Mouse (Mus musculus): ENCODE data around the gene Ficd. TPM values are rescaled to one million over a fixed set of nuclear protein-coding genes. Genes with fewer than 3 reads are reported as not detected.
A peak's percentile ranks its signal among the peaks of the same experiment; 100 is the strongest.

Ficd gene
- polyA plus RNA-seq, 1 experiment, result 3.0 TPM

DNA sequence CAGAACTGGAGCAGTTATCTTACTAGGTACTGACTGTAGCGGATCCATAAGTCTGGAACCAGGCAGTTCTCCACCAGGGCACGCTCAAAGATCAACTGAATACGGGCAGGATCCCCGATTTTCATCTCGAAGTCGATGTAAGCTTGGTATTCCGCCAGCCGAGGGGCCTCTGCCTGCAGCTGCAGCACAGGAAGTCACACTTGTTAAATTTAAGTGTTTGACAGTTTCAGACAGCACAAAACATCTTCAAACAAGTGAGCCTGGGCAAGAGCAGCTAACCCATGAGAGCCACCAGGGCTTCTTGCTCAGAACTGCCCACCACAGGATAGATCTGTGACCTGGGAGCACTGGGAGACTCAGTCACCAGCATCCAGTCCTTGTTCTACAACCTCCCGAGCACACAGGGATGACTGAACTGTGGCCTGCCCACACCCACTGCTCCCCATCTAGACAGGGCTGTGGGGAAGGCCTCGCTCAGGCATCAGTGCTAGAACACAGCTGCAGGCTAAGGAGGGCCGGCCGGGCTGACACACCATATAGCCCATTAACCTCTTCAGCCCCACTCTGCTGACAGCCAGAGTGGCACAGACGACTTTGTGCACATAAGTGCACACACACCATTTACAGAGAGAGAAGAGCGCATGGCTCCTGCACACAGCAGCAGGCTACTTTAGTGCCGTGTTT is 19.9 kb downstream of the Ficd start:
- Histone ChIP-seq H3K4me3 (replicated peaks; ENCODE audit: control insufficient read depth, low read depth, low read length) (no peak overlapping the region), H3K4me1 (ENCODE audit: control insufficient read depth, insufficient read depth, low read length) (no peaks in the 10 kb centered on the region), H3K27ac (ENCODE audit: control insufficient read depth, insufficient read depth, low read depth, low read length, poor library complexity) (no peak overlapping the region)
- TF ChIP-seq POLR2A (IDR thresholded peaks at IDR 0.05; ENCODE audit: borderline replicate concordance, control insufficient read depth, low read depth, low read length), result no peak
- no peak for TF ChIP-seq CTCF (IDR thresholded peaks at IDR 0.05; ENCODE audit: control insufficient read depth, insufficient read depth, low read length)
- WGBS, result 88% methylated on average over 15 of the region's 15 CpGs

- no peak overlapping the region for H3K27ac ChIP-seq (ENCODE audit: control insufficient read depth, insufficient read depth, low read depth, low read length, poor library complexity)
- no peaks in the 10 kb centered on the region; the same call in 1 of the 2 replicates for H3K4me1 ChIP-seq (ENCODE audit: control insufficient read depth, insufficient read depth, low read length)
- 64% methylated on average over 2 of the region's 2 CpGs for WGBS
- TF ChIP-seq POLR2A (IDR thresholded peaks at IDR 0.05; ENCODE audit: borderline replicate concordance, control insufficient read depth, low read depth, low read length) (no peak), CTCF (IDR thresholded peaks at IDR 0.05; ENCODE audit: control insufficient read depth, insufficient read depth, low read length) (no peak)
- H3K4me3 ChIP-seq (replicated peaks; ENCODE audit: control insufficient read depth, low read depth, low read length), result no peak overlapping the region
Measured at GRCm38 (mm10) chr5:113761585-113761984, 26.0 kb downstream of the Ficd start.

GRCm38 (mm10) chr5:113764426-113764825 is 28.8 kb downstream of the Ficd start:
- Histone ChIP-seq H3K4me3 (replicated peaks; ENCODE audit: control insufficient read depth, low read depth, low read length) (no peak overlapping the region), H3K4me1 (ENCODE audit: control insufficient read depth, insufficient read depth, low read length) (no peaks in the 10 kb centered on the region; the same call in 1 of the 2 replicates), H3K27ac (ENCODE audit: control insufficient read depth, insufficient read depth, low read depth, low read length, poor library complexity) (no peak overlapping the region)
- 83% methylated on average over 7 of the region's 7 CpGs for WGBS
- no peak for TF ChIP-seq CTCF (IDR thresholded peaks at IDR 0.05; ENCODE audit: control insufficient read depth, insufficient read depth, low read length)
- TF ChIP-seq POLR2A (IDR thresholded peaks at IDR 0.05; ENCODE audit: borderline replicate concordance, control insufficient read depth, low read depth, low read length), result no peak

DNA sequence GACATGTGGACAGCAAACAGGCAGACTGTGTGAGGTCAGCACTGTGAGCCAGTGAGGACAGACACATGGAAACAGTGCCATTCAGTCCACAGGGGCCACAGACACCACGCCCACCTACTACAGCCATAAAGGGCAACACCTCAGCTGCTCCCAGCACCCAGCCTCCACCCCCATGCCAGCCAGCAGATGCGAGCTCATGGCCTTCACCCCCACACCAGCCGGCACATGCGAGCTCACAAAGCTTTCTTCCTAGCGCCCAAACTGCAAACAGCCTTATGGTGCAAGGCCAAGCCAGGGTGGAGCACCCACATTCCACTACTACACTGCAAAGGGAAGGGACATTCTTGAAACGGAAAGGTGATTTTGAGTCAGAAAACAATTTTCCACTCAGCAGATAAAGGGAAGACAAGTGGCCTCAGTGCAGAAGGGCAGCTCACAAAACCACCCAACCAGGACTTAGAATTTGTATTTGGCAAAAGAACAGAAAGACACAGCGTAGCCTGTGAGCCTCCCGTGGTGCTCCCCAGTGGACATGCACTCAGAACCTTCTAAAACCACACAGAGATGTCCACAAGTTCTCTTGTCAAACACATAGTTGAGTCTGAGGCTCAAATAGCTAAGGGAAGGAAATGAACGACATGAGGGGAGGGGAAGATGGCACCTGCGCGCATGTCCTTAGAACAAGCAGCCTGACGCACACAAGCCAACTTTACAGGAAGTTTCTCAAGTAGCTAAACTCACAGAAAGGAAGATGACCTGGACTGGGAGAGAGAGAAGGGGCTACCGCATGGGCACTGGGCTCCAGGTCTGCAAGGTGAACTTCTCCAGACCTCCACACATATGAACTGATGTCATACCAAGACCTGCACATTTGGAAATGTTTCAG is 30.3 kb downstream of the Ficd start:
- Histone ChIP-seq H3K4me3 (replicated peaks; ENCODE audit: control insufficient read depth, low read depth, low read length) (no peak overlapping the region), H3K4me1 (ENCODE audit: control insufficient read depth, insufficient read depth, low read length) (no peaks in the 10 kb centered on the region; the same call in 1 of the 2 replicates), H3K27ac (ENCODE audit: control insufficient read depth, insufficient read depth, low read depth, low read length, poor library complexity) (peak overlapping the region; percentile 26; the same call in 1 of the 2 replicates)
- 64% methylated on average over 13 of the region's 13 CpGs for WGBS
- TF ChIP-seq POLR2A (IDR thresholded peaks at IDR 0.05; ENCODE audit: borderline replicate concordance, control insufficient read depth, low read depth, low read length) (no peak), CTCF (IDR thresholded peaks at IDR 0.05; ENCODE audit: control insufficient read depth, insufficient read depth, low read length) (no peak)

DNA sequence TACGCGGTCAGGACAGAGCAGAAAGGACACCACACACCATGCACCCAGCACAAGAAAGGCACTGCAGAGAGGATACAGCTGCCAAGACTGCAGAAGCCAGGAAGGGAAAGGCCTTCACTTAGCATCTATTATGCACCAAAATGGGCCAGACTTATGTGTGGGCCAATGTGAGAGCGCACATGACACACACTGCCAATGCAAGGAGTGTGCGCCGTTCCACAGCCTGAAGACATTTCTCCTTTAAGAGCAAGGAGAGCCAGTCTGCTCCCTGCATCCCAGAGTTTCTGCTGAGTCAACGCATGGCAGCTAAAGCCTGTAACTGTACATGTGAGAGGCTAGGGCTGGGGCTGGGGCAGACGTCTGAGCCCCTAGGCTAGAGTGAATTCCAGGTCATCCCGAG is 33.2 kb downstream of the Ficd start:
- TF ChIP-seq POLR2A (IDR thresholded peaks at IDR 0.05; ENCODE audit: borderline replicate concordance, control insufficient read depth, low read depth, low read length) (no peak), CTCF (IDR thresholded peaks at IDR 0.05; ENCODE audit: control insufficient read depth, insufficient read depth, low read length) (no peak)
- no peak overlapping the region for H3K4me3 ChIP-seq (replicated peaks; ENCODE audit: control insufficient read depth, low read depth, low read length)
- H3K27ac ChIP-seq (ENCODE audit: control insufficient read depth, insufficient read depth, low read depth, low read length, poor library complexity), result no peak overlapping the region
- no peaks in the 10 kb centered on the region; the same call in 1 of the 2 replicates for H3K4me1 ChIP-seq (ENCODE audit: control insufficient read depth, insufficient read depth, low read length)
- WGBS, result 90% methylated on average over 8 of the region's 8 CpGs

GRCm38 (mm10) chr5:113771213-113772162 is 35.9 kb downstream of the Ficd start:
- TF ChIP-seq CTCF (IDR thresholded peaks at IDR 0.05; ENCODE audit: control insufficient read depth, insufficient read depth, low read length), result no peak; the same call in 1 of the 2 replicates
- TF ChIP-seq POLR2A (IDR thresholded peaks at IDR 0.05; ENCODE audit: borderline replicate concordance, control insufficient read depth, low read depth, low read length), result peak; percentile 77; the same call in 1 of the 2 replicates
- Histone ChIP-seq H3K4me3 (replicated peaks; ENCODE audit: control insufficient read depth, low read depth, low read length) (peak overlapping the region; percentile 98), H3K27ac (ENCODE audit: control insufficient read depth, insufficient read depth, low read depth, low read length, poor library complexity) (peak overlapping the region; percentile 97), H3K4me1 (ENCODE audit: control insufficient read depth, insufficient read depth, low read length) (peaks cover 3% of the 10 kb centered on the region; the same call in 1 of the 2 replicates)
- 1% methylated on average over 97 of the region's 97 CpGs for WGBS

DNA sequence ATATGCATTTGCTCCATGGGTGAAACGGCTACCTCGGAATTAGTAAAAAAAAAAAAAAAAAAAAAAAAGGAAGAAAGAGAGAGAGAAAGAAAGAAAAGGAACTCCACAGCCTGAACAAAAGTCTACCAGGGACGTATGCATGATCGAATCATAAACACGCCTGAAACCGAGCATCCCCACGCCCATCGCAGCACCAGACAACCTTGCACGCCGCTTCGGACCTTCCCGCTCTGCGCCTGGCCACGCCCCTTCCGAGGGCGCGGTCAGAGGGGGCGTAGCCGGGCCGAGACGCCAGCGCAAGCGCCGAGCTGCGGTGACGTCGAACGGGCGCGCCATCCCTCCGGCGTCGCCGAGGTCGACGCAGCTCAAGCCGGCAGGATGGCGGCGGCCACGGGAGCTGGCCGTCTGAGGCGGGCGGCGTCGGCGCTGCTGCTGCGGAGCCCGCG is 36.9 kb downstream of the Ficd start, which contains the start of the genes Sart3 and Iscu:
Sart3 (minus strand) TSS at position 61 of the 446 bp plus-strand sequence.
Iscu (plus strand) TSS at position 299 of the 446 bp plus-strand sequence.
- peak within 1 kb of the TSS; percentile 99 for H3K4me3 ChIP-seq (replicated peaks; ENCODE audit: control insufficient read depth, low read depth, low read length)
- H3K27ac ChIP-seq (ENCODE audit: control insufficient read depth, insufficient read depth, low read depth, low read length, poor library complexity), result peak within 1 kb of the TSS; percentile 97
- TF ChIP-seq CTCF (IDR thresholded peaks at IDR 0.05; ENCODE audit: control insufficient read depth, insufficient read depth, low read length), result no peak
- TF ChIP-seq POLR2A (IDR thresholded peaks at IDR 0.05; ENCODE audit: borderline replicate concordance, control insufficient read depth, low read depth, low read length), result peak; percentile 81; the same call in 1 of the 2 replicates
- under 1% methylated on average over 49 of the region's 49 CpGs for WGBS
- peaks cover 5% of the 10 kb centered on the region for H3K4me1 ChIP-seq (ENCODE audit: control insufficient read depth, insufficient read depth, low read length)
